Mouse (Mus musculus) left cerebral cortex, postnatal 4 days (tissue): ENCODE results near the gene Madd. TPM values are rescaled to one million over a fixed set of nuclear protein-coding genes. Genes with fewer than 3 reads are reported as not detected.

ENCODE experiments used
- DNase-seq: peaks from one replicate; pipeline ENCODE4 v3.0.0-alpha.2; 2022
- intact Hi-C: fragments of 180-260 bp; cut with DNase I; formaldehyde crosslinking; loops from one replicate; pipeline ENCODE4 v1.15.1; 2025
- total RNA-seq, 2 experiments: library from RNA; stranded (reverse); gene quantifications; 2 replicates each; pipeline ENCODE4 v1.2.3; 2021

Gene Madd
- total RNA-seq, 2 experiments from 2014 or later = 125 to 135 TPM

DNA sequence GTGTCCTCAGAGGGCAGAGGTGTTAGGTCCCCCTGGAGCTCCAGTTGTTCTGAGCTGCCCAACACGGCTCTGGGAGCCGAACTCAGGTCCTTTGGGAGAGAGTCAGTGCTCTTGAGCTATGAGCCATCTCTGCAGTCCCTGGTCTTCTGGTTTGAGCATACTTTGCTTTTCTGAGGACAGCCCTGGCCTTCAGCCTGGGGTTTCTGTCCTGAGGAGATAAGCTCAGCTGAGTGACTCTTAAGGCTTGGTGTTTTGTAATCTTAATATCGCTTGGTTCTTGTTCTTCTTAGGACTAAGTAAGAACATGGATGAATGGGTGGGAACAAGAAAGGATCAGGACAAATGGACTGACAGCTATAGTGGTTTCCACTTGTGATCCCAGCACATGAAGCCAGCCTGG is 75.5 kb downstream of the Madd start:
- DNase-seq = no peak

DNA sequence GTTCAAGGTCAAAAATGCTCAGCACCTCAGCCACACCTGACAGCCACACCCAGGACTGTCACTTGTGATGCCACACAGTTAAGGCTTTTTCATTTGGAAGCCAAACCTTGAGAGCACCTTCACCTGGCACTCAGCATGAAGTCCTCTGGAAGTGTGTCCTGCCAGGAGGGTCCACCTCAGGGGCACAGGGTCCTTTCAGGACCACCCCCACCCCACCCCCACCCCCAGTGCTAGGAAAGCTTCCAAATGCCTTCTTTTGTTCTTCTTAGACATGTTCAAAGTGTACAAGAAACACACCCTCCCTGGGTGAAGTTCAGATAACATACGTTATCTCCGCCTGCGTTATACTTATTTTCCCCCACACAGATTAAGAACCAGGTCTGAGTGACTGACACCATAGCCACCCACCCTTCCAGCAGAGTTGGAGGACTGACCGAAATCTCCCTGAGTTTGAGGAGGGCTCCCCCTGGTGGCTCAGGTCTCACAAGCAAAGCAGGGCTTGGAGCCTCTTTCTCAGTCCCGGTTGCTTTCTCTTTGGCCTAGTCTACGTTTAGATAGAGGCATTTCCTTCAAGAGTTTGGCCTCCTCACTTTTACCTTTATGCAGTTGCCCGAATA is 82.4 kb downstream of the Madd start:
- DNase-seq = peak; percentile 96
- intact Hi-C loops = loop anchor here (2.0 kb wide), 1 partner anchor 30 kb away; the partner anchor contains the start of gene Slc39a13

More for the DNA sequence above, 75.5 kb downstream of the Madd start:
- intact Hi-C loops = no loop called here

DNA sequence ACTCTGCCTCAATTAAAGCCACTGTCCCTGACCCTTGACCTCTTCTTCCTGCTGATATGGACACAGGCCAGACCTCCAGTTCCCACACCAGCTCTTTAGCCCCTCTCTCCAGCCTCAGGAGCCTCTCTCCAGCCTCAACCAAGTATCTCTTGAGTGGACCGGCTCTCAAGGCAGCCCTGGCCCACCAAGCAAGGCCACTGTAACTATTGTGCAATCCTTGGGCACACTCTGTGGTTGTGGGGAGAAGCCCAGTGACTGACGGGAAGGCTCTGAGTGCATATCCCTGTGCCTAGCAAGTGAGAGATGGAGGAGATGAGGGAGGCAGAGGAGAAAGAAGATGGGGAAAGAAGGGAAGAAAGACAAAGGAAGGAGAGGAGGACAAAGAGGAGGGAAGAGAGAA is 85.5 kb downstream of the Madd start:
- no peak for DNase-seq
- intact Hi-C loops = no loop called here

DNA sequence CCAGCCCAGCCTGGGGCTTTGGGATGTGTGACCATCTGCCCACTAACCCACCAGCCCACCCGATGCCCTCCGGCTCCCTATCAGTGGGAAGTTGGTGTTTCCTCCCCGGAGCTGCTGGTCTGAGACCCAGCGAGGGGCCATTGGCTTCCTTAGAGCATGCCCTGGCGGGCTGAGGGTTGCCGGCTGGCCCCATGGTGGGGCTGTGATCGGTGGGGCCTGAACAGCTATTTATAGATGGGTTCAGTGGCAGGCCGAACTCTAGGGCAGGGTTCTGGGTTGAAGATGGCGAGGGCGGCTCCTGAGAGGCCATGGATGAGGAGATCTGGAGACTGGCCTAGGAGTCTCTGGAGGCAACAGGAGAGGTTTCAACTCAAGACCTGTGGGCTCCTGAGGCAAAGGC is 86.6 kb downstream of the Madd start:
- intact Hi-C loops = no loop called here
- DNase-seq = no peak

DNA sequence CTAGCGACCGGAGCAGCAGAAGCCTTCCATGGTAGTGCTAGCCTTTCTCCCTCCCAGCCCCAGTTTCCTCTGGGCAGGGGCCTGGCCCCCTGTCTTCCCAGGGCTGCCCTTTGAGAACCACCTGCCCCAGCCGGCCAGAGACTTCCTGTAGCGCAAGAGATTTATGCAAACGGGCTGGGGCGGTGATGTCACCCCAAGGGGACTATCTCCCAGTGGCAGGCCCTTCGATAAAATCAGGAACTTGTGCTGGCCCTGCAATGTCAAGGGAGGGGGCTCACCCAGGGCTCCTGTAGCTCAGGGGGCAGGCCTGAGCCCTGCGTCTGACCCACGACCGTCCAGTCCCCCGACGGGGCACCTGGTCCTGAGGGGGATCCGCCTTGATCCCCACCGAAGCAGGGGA is 87.1 kb downstream of the Madd start:
- intact Hi-C loops = no loop called here
- no peak for DNase-seq

DNA sequence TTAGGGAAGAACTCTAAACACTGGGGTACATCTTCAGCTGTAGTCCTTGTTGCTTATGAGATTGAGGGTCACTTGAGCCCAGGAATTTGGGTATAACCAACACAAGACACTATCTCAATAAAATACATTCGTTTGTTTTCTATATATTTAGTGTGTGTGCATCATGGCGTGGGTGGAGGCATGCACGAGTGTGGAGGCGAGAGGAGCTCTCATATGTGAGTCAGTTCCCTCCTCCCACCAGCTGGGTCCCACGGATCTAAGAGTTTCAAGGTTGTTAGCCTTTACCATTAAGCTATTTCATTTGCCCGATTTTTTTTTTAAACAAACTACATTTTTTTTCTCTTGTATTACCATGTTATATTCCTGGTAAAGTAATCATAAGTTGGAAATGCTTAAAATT is 92.8 kb downstream of the Madd start:
- no peak for DNase-seq
- intact Hi-C loops = no loop called here

DNA sequence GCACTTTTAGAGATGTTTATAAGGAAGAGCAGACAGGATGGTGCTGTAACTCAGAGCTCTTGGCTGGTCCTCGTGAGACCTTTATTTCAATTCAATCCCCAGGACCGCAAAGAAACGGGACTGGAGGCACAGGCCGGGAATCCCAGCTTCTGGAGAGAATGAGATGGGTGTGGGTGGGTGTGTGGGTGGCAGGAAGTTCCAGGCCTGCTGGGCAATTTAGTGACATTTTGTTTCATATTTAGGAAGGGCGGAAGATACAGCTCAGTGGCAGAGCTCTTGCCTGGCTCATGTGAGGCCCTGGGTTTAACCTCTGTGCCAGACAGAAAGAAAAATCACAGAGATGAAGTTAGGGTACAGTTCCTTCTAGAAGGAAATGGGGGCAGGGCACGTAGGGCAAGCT is 93.4 kb downstream of the Madd start:
- DNase-seq = no peak
- intact Hi-C loops = no loop called here

DNA sequence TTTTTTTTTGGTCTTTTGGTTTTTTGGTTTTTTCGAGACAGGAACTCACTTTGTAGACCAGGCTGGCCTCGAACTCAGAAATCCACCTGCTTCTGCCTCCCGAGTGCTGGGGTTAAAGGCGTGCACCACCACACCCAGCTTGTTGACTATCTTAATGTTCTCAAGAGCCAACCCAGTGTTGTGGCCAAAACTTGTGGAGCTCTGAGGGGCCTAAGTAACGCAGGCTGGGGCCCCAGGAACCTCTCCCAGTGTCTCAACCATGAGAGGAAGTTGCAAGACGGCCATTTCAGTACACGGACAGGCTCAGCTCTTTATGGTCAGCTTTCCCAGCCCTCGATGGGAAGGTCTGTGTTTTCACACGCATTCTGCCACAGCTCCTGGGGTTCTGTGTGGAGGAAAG is 94.7 kb downstream of the Madd start:
- intact Hi-C loops = no loop called here
- DNase-seq = no peak

DNA sequence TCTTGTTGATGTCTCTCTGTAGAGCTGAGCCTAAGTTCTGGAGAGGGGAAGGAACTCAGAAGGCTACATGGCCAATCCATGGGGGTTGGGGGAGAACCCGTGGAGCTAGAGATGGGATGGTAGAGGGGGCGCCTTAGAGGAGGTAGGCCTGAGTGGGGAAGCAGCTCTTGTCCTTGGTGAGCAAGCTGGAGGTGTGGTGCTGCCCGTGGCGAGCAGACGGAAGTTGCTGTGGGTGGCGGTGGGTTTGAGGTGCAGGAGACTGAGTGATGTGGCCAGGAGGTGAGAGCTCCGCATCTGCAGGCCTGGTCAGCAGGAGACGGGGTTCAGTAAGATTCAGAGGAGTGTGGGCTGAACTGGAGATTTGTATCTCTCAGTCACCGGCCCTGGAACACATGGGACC is 96.2 kb downstream of the Madd start:
- intact Hi-C loops = no loop called here

More for the DNA sequence above, 96.2 kb downstream of the Madd start:
- no peak for DNase-seq

Other genes starting within 250 kb of the Madd start
- gene Celf1, start 243.5 kb downstream of the Madd start, total RNA-seq = 100 to 1,000 TPM; 133 to 142 TPM
- not detected for gene Rapsn, start 148.2 kb downstream of the Madd start, total RNA-seq
- gene Psmc3, start 129.8 kb downstream of the Madd start, total RNA-seq = 100 to 1,000 TPM; 190 to 192 TPM
- gene Slc39a13, start 113.4 kb downstream of the Madd start, total RNA-seq = 10 to 100 TPM; 30.6 to 41.6 TPM
- 1 to 10 TPM; 3.0 to 3.2 TPM for gene Spi1, start 101.4 kb downstream of the Madd start, total RNA-seq
- gene Mybpc3, start 65.7 kb downstream of the Madd start, total RNA-seq = not detected
- gene Nr1h3, start 19.0 kb upstream of the Madd start, total RNA-seq = 1 to 10 TPM; 1.1 to 1.4 TPM
- 10 to 100 TPM; 38.4 to 43.1 TPM for gene Acp2, start 19.0 kb upstream of the Madd start, total RNA-seq
- 10 to 100 TPM; 12.3 to 12.8 TPM for gene Ddb2, start 53.1 kb upstream of the Madd start, total RNA-seq
- gene Pacsin3, start 72.1 kb upstream of the Madd start, total RNA-seq = 10 to 100 TPM; 15.3 to 22.4 TPM
- 10 to 100 TPM; 53.9 to 59.8 TPM for gene Arfgap2, start 81.1 kb upstream of the Madd start, total RNA-seq